Mouse (Mus musculus) intestine, embryonic 16.5 days (tissue): ENCODE results near the gene Hoxa5. TPM values are rescaled to one million over a fixed set of nuclear protein-coding genes. Genes with fewer than 3 reads are reported as not detected.

ENCODE experiments used
- ATAC-seq: fragments of 200-750 bp; cut with Nextera tagmentation; 2 replicates; pipeline ENCODE4 v1.8.0; 2017; ENCODE audit warnings: moderate TSS enrichment, moderate library complexity
- H3K27ac ChIP-seq: fragments of 300-500 bp; sonication (generic); 2 replicates; pipeline ENCODE4 v1.5.1; 2014; ENCODE audit warnings: mild to moderate bottlenecking, low read length
- H3K27me3 ChIP-seq: fragments of 300-500 bp; sonication (generic); replicated peaks from 2 replicates; pipeline ENCODE4 v1.6.1; 2014; ENCODE audit warnings: low read length, control low read depth, mixed read lengths; ENCODE audit not compliant: control insufficient read depth, insufficient read depth
- H3K36me3 ChIP-seq: fragments of 300-500 bp; sonication (generic); 2 replicates; pipeline ENCODE4 v1.6.1; 2014; ENCODE audit warnings: low read length, control low read depth; ENCODE audit not compliant: control insufficient read depth, insufficient read depth
- H3K4me1 ChIP-seq: fragments of 300-500 bp; sonication (generic); 2 replicates; pipeline ENCODE4 v1.6.1; 2014; ENCODE audit warnings: low read length, control low read depth, mixed read lengths; ENCODE audit not compliant: control insufficient read depth, insufficient read depth
- H3K4me2 ChIP-seq: fragments of 300-500 bp; sonication (generic); 2 replicates; pipeline ENCODE4 v1.6.1; 2014; ENCODE audit warnings: low read depth, low read length, control low read depth
- H3K4me3 ChIP-seq: fragments of 300-500 bp; sonication (generic); 2 replicates; pipeline ENCODE4 v1.5.1; 2014; ENCODE audit warnings: mild to moderate bottlenecking, low read length
- H3K9ac ChIP-seq: fragments of 300-500 bp; sonication (generic); 2 replicates; pipeline ENCODE4 v1.6.1; 2014; ENCODE audit warnings: low read depth, low read length
- H3K9me3 ChIP-seq: fragments of 300-500 bp; sonication (generic); 2 replicates; pipeline ENCODE4 v1.6.1; 2016; ENCODE audit warnings: low read length, control low read depth; ENCODE audit not compliant: control insufficient read depth
- WGBS: fragments of 180-500 bp; shearing (Covaris S2); extraction: QIAGEN DNeasy Blood & Tissue Kit; methylation state at CpG from one replicate; pipeline ENCODE4 v1.1.7; 2014; 5-methylcytosine and 5-hydroxymethylcytosine counted together
- polyA plus RNA-seq: library from polyadenylated mRNA; unstranded; fragments of >200 nt; fragmentation: Nextera tagmentation; extraction: Ambion mirVana; gene quantifications from 2 replicates; pipeline ENCODE4 v1.2.1, GENCODE M21; 2015

Hoxa5 gene
- polyA plus RNA-seq, 1 experiment from 2014 or later, result 15.3 TPM

- H3K9ac ChIP-seq, result peak overlapping the region; percentile 74
- peaks cover 12% of the 10 kb centered on the region for H3K27me3 ChIP-seq
- no peaks in the 10 kb centered on the region for H3K36me3 ChIP-seq
- H3K4me2 ChIP-seq, result peak overlapping the region; percentile 69
- no peak for ATAC-seq
- 40% methylated on average over 14 of the region's 14 CpGs for WGBS
- peaks cover 21% of the 10 kb centered on the region for H3K4me1 ChIP-seq
- peak overlapping the region; percentile 87 for H3K27ac ChIP-seq
- H3K4me3 ChIP-seq, result peak overlapping the region; percentile 52
- H3K9me3 ChIP-seq, result no peaks in the 10 kb centered on the region
Measured at GRCm38 (mm10) chr6:52162611-52163365, 41.6 kb downstream of the Hoxa5 start.

GRCm38 (mm10) chr6:52162093-52162380, 42.4 kb downstream of the Hoxa5 start:
- no peaks in the 10 kb centered on the region for H3K36me3 ChIP-seq
- H3K4me1 ChIP-seq, result peaks cover 23% of the 10 kb centered on the region
- H3K4me2 ChIP-seq, result peak overlapping the region; percentile 32; the same call in 1 of the 2 replicates
- no peak for ATAC-seq
- no peaks in the 10 kb centered on the region for H3K9me3 ChIP-seq
- no peak overlapping the region for H3K27ac ChIP-seq
- H3K9ac ChIP-seq, result peak overlapping the region; percentile 23; the same call in 1 of the 2 replicates
- H3K27me3 ChIP-seq, result peaks cover 14% of the 10 kb centered on the region
- H3K4me3 ChIP-seq, result peak overlapping the region; percentile 9; the same call in 1 of the 2 replicates
- WGBS, result 51% methylated on average over 1 of the region's 1 CpGs

- Histone ChIP-seq H3K4me3 (peak overlapping the region; percentile 79), H3K27me3 (peaks cover 20% of the 10 kb centered on the region), H3K4me2 (peak overlapping the region; percentile 93), H3K36me3 (no peaks in the 10 kb centered on the region), H3K9me3 (no peaks in the 10 kb centered on the region), H3K4me1 (peaks cover 23% of the 10 kb centered on the region), H3K27ac (peak overlapping the region; percentile 93), H3K9ac (peak overlapping the region; percentile 69)
- 25% methylated on average over 8 of the region's 8 CpGs for WGBS
- ATAC-seq, result no peak
Measured at GRCm38 (mm10) chr6:52161336-52162092, 42.9 kb downstream of the Hoxa5 start.

- H3K9me3 ChIP-seq, result no peaks in the 10 kb centered on the region
- WGBS, result 4% methylated on average over 30 of the region's 30 CpGs
- ATAC-seq, result peak; percentile 38
Measured at GRCm38 (mm10) chr6:52160511-52161335, 43.7 kb downstream of the Hoxa5 start.

GRCm38 (mm10) chr6:52159979-52160378, 44.4 kb downstream of the Hoxa5 start:
- peak overlapping the region; percentile 93 for H3K4me2 ChIP-seq
- peaks cover 24% of the 10 kb centered on the region for H3K27me3 ChIP-seq
- H3K36me3 ChIP-seq, result no peaks in the 10 kb centered on the region
- H3K4me3 ChIP-seq, result peak overlapping the region; percentile 79
- H3K4me1 ChIP-seq, result peaks cover 23% of the 10 kb centered on the region
- ATAC-seq, result peak; percentile 12; the same call in 1 of the 2 replicates
- H3K9me3 ChIP-seq, result no peaks in the 10 kb centered on the region
- WGBS, result 25% methylated on average over 8 of the region's 9 CpGs
- H3K27ac ChIP-seq, result peak overlapping the region; percentile 93
- peak overlapping the region; percentile 69 for H3K9ac ChIP-seq

More at GRCm38 (mm10) chr6:52160511-52161335, 43.7 kb downstream of the Hoxa5 start:
- peak overlapping the region; percentile 69 for H3K9ac ChIP-seq
- peaks cover 23% of the 10 kb centered on the region for H3K4me1 ChIP-seq
- peak overlapping the region; percentile 93 for H3K4me2 ChIP-seq
- H3K27ac ChIP-seq, result peak overlapping the region; percentile 93
- peaks cover 24% of the 10 kb centered on the region for H3K27me3 ChIP-seq
- H3K4me3 ChIP-seq, result peak overlapping the region; percentile 79
- no peaks in the 10 kb centered on the region for H3K36me3 ChIP-seq

- peak overlapping the region; percentile 93 for H3K4me2 ChIP-seq
- ATAC-seq, result peak; percentile 26
- peaks cover 21% of the 10 kb centered on the region for H3K27me3 ChIP-seq
- peak overlapping the region; percentile 79 for H3K4me3 ChIP-seq
- no peaks in the 10 kb centered on the region for H3K36me3 ChIP-seq
- H3K9ac ChIP-seq, result peak overlapping the region; percentile 80
- no peaks in the 10 kb centered on the region for H3K9me3 ChIP-seq
- WGBS, result 17% methylated on average over 12 of the region's 12 CpGs
- H3K4me1 ChIP-seq, result peaks cover 23% of the 10 kb centered on the region
- peak overlapping the region; percentile 93 for H3K27ac ChIP-seq
Measured at GRCm38 (mm10) chr6:52159164-52159761, 45.1 kb downstream of the Hoxa5 start.

GRCm38 (mm10) chr6:52158276-52159051, 45.9 kb downstream of the Hoxa5 start, which contains the start of gene Hoxa1:
Gene Hoxa1 (minus strand): TSS chr6:52158317.
- peak within 1 kb of the TSS; percentile 93 for H3K27ac ChIP-seq
- peak within 1 kb of the TSS; percentile 93 for H3K4me2 ChIP-seq
- peaks cover 23% of the 10 kb centered on the region for H3K4me1 ChIP-seq
- peak; percentile 83 for ATAC-seq
- H3K9me3 ChIP-seq, result no peaks in the 10 kb centered on the region
- whole genome bisulfite sequencing, result 0% methylated on average over 55 of the region's 55 CpGs
- no peaks in the 10 kb centered on the region for H3K36me3 ChIP-seq
- H3K4me3 ChIP-seq, result peak within 1 kb of the TSS; percentile 79
- peak within 1 kb of the TSS; percentile 80 for H3K9ac ChIP-seq
- H3K27me3 ChIP-seq, result peaks cover 24% of the 10 kb centered on the region

- no peak overlapping the region for H3K27ac ChIP-seq
- no peaks in the 10 kb centered on the region for H3K9me3 ChIP-seq
- H3K36me3 ChIP-seq, result no peaks in the 10 kb centered on the region
- ATAC-seq, result peak; percentile 32
- H3K4me1 ChIP-seq, result peaks cover 23% of the 10 kb centered on the region
- peak overlapping the region; percentile 80 for H3K9ac ChIP-seq
- WGBS, result 3% methylated on average over 32 of the region's 32 CpGs
- H3K4me3 ChIP-seq, result peak overlapping the region; percentile 79
- H3K27me3 ChIP-seq, result peaks cover 25% of the 10 kb centered on the region
- peak overlapping the region; percentile 93 for H3K4me2 ChIP-seq
Measured at GRCm38 (mm10) chr6:52157466-52158275, 46.7 kb downstream of the Hoxa5 start.
